Mouse (Mus musculus) kidney, embryonic 15.5 days (tissue): Measurements from ENCODE around the gene Olfr818. TPM values are rescaled to one million over a fixed set of nuclear protein-coding genes. Genes with fewer than 3 reads are reported as not detected.
"Not testable (repeated sequence)": the region's sequence is repeated elsewhere in the genome, so short reads cannot be mapped to it uniquely, and the experiment has no call there.

Source experiments
- ATAC-seq: fragments of 200-750 bp; cut with Nextera tagmentation; replicated peaks from 2 replicates; pipeline ENCODE4 v1.8.0; 2017; ENCODE audit warnings: moderate TSS enrichment; ENCODE audit not compliant: low FRiP score
- H3K27ac ChIP-seq: fragments of 300-500 bp; sonication (generic); 2 replicates; pipeline ENCODE4 v1.5.1; 2015; ENCODE audit warnings: mild to moderate bottlenecking, inconsistent platforms
- H3K27me3 ChIP-seq: fragments of 300-500 bp; sonication (generic); 2 replicates; pipeline ENCODE4 v1.6.1; 2015; ENCODE audit warnings: inconsistent platforms
- H3K36me3 ChIP-seq: fragments of 300-500 bp; sonication (generic); 2 replicates; pipeline ENCODE4 v1.6.1; 2015; ENCODE audit warnings: inconsistent platforms
- H3K4me1 ChIP-seq: fragments of 300-500 bp; sonication (generic); 2 replicates; pipeline ENCODE4 v1.6.1; 2015; ENCODE audit warnings: inconsistent platforms
- H3K4me2 ChIP-seq: fragments of 300-500 bp; sonication (generic); 2 replicates; pipeline ENCODE4 v1.6.1; 2015; ENCODE audit warnings: moderate library complexity, mild to moderate bottlenecking, inconsistent platforms
- H3K4me3 ChIP-seq: fragments of 300-500 bp; sonication (generic); replicated peaks from 2 replicates; pipeline ENCODE4 v1.5.1; 2015; ENCODE audit warnings: mild to moderate bottlenecking, inconsistent platforms
- H3K9ac ChIP-seq: fragments of 300-500 bp; sonication (generic); 2 replicates; pipeline ENCODE4 v1.6.1; 2015; ENCODE audit warnings: mild to moderate bottlenecking, inconsistent platforms
- H3K9me3 ChIP-seq: fragments of 300-500 bp; sonication (generic); replicated peaks from 2 replicates; pipeline ENCODE4 v1.6.1; 2016; ENCODE audit warnings: inconsistent platforms
- WGBS: fragments of 180-500 bp; shearing (Covaris S2); methylation state at CpG from one replicate; pipeline ENCODE4 v1.1.7; 2015; ENCODE audit warnings: mixed read lengths; 5-methylcytosine and 5-hydroxymethylcytosine counted together
- polyA plus RNA-seq: library from polyadenylated mRNA; unstranded; fragments of >200 nt; fragmentation: Nextera tagmentation; extraction: Ambion mirVana; gene quantifications from 2 replicates; pipeline ENCODE4 v1.2.1, GENCODE M21; 2015

The Olfr818 gene
- not detected in 2 replicates for polyA plus RNA-seq

GRCm38 (mm10) chr10:129949000-129949399 is at the start of gene Olfr818:
Gene Olfr818, minus strand, starts transcription at chr10:129949100.
- H3K27ac ChIP-seq = no peak within 1 kb of the TSS
- H3K27me3 ChIP-seq = no peaks in the 10 kb centered on the region
- no peak for ATAC-seq
- no peaks in the 10 kb centered on the region for H3K36me3 ChIP-seq
- H3K4me1 ChIP-seq = no peaks in the 10 kb centered on the region
- WGBS = 88% methylated on average over 2 of the region's 2 CpGs
- no peak within 1 kb of the TSS for H3K9ac ChIP-seq
- H3K4me2 ChIP-seq = no peak within 1 kb of the TSS
- H3K9me3 ChIP-seq = no peaks in the 10 kb centered on the region
- no peak within 1 kb of the TSS for H3K4me3 ChIP-seq

- ATAC-seq, H3K4me3 ChIP-seq, H3K36me3 ChIP-seq, H3K27me3 ChIP-seq, H3K4me1 ChIP-seq, H3K4me2 ChIP-seq, H3K27ac ChIP-seq, H3K9ac ChIP-seq, H3K9me3 ChIP-seq: not testable (repeated sequence)
- WGBS = no CpG with 5 or more reads among the region's 1 CpGs
These were observed 36.1 kb upstream of the Olfr818 start, which contains the start of gene Gm10310 for GRCm38 (mm10) chr10:129984962-129985361. Gene Gm10310, minus strand, starts transcription at chr10:129985062.

GRCm38 (mm10) chr10:129981867-129982266 is 33.0 kb upstream of the Olfr818 start:
- not testable (repeated sequence) for H3K4me1 ChIP-seq, H3K27ac ChIP-seq, H3K4me3 ChIP-seq, H3K36me3 ChIP-seq, H3K4me2 ChIP-seq, ATAC-seq, H3K27me3 ChIP-seq, H3K9ac ChIP-seq, H3K9me3 ChIP-seq
- WGBS = no CpG with 5 or more reads among the region's 3 CpGs

- H3K4me3 ChIP-seq, H3K4me2 ChIP-seq, H3K36me3 ChIP-seq, ATAC-seq, H3K27me3 ChIP-seq, H3K27ac ChIP-seq, H3K9me3 ChIP-seq, H3K9ac ChIP-seq, H3K4me1 ChIP-seq: not testable (repeated sequence)
- no CpG with 5 or more reads among the region's 2 CpGs for WGBS
These were observed 27.1 kb upstream of the Olfr818 start, which contains the start of gene Olfr247 for GRCm38 (mm10) chr10:129976040-129976439. Gene Olfr247, minus strand, starts transcription at chr10:129976140.

- H3K4me3 ChIP-seq, ATAC-seq, H3K9ac ChIP-seq, H3K4me2 ChIP-seq, H3K9me3 ChIP-seq, H3K27ac ChIP-seq, H3K36me3 ChIP-seq, H3K27me3 ChIP-seq, H3K4me1 ChIP-seq: not testable (repeated sequence)
- no CpG with 5 or more reads among the region's 3 CpGs for WGBS
These were observed 24.1 kb upstream of the Olfr818 start for GRCm38 (mm10) chr10:129972994-129973393.

GRCm38 (mm10) chr10:129967166-129967565 is 18.3 kb upstream of the Olfr818 start, which contains the start of gene Olfr819:
Gene Olfr819, minus strand, starts transcription at chr10:129967266.
- H3K27me3 ChIP-seq, H3K9ac ChIP-seq, H3K36me3 ChIP-seq, H3K4me2 ChIP-seq, H3K4me1 ChIP-seq, H3K9me3 ChIP-seq, ATAC-seq, H3K27ac ChIP-seq, H3K4me3 ChIP-seq: not testable (repeated sequence)
- 75% methylated on average over 2 of the region's 2 CpGs for WGBS

- H3K4me2 ChIP-seq, H3K27me3 ChIP-seq, H3K4me1 ChIP-seq, H3K4me3 ChIP-seq, ATAC-seq, H3K9me3 ChIP-seq, H3K9ac ChIP-seq, H3K27ac ChIP-seq, H3K36me3 ChIP-seq: not testable (repeated sequence)
- 100% methylated on average over 2 of the region's 3 CpGs for WGBS
These were observed 17.3 kb upstream of the Olfr818 start for GRCm38 (mm10) chr10:129966232-129966631.

GRCm38 (mm10) chr10:129915497-129915896 is 33.4 kb downstream of the Olfr818 start, which contains the start of gene Olfr816:
Gene Olfr816, minus strand, starts transcription at chr10:129915597.
- ATAC-seq = no peak
- Histone ChIP-seq H3K9ac (no peak within 1 kb of the TSS), H3K4me2 (no peak within 1 kb of the TSS), H3K36me3 (no peaks in the 10 kb centered on the region), H3K4me1 (no peaks in the 10 kb centered on the region), H3K27ac (no peak within 1 kb of the TSS), H3K4me3 (no peak within 1 kb of the TSS), H3K9me3 (no peaks in the 10 kb centered on the region), H3K27me3 (no peaks in the 10 kb centered on the region)
- 76% methylated on average over 1 of the region's 1 CpGs for WGBS

- H3K4me2 ChIP-seq, H3K27ac ChIP-seq, H3K27me3 ChIP-seq, H3K4me1 ChIP-seq, H3K9me3 ChIP-seq, H3K36me3 ChIP-seq, H3K9ac ChIP-seq, H3K4me3 ChIP-seq, ATAC-seq: not testable (repeated sequence)
- WGBS = 73% methylated on average over 1 of the region's 1 CpGs
These were observed 43.1 kb downstream of the Olfr818 start, which contains the start of gene Olfr815 for GRCm38 (mm10) chr10:129905767-129906166. Gene Olfr815, minus strand, starts transcription at chr10:129905867.

Other genes starting within 250 kb of the Olfr818 start
- gene Olfr804, start 245.9 kb downstream of the Olfr818 start, polyA plus RNA-seq = not detected in 2 replicates
- gene Olfr805, start 219.7 kb downstream of the Olfr818 start, polyA plus RNA-seq = not detected in 2 replicates
- not detected in 2 replicates for gene Olfr806, start 207.2 kb downstream of the Olfr818 start, polyA plus RNA-seq
- gene Olfr807, start 191.3 kb downstream of the Olfr818 start, polyA plus RNA-seq = not detected in 2 replicates
- not detected in 2 replicates for gene Olfr808, start 183.6 kb downstream of the Olfr818 start, polyA plus RNA-seq
- not detected in 2 replicates for gene Olfr809, start 174.5 kb downstream of the Olfr818 start, polyA plus RNA-seq
- not detected in 2 replicates for gene Olfr810, start 154.2 kb downstream of the Olfr818 start, polyA plus RNA-seq
- not detected in 2 replicates for gene Olfr811, start 144.7 kb downstream of the Olfr818 start, polyA plus RNA-seq
- not detected in 2 replicates for gene Olfr812, start 103.0 kb downstream of the Olfr818 start, polyA plus RNA-seq
- not detected in 2 replicates for gene Olfr813, start 93.7 kb downstream of the Olfr818 start, polyA plus RNA-seq
- not detected in 2 replicates for gene Olfr814, start 69.2 kb downstream of the Olfr818 start, polyA plus RNA-seq
- gene Olfr815, start 43.2 kb downstream of the Olfr818 start, polyA plus RNA-seq = not detected in 2 replicates
- not detected in 2 replicates for gene Olfr816, start 33.5 kb downstream of the Olfr818 start, polyA plus RNA-seq
- gene Olfr819, start 18.2 kb upstream of the Olfr818 start, polyA plus RNA-seq = not detected in 2 replicates
- not detected in 2 replicates for gene Olfr247, start 27.0 kb upstream of the Olfr818 start, polyA plus RNA-seq
- gene Gm10310, start 36.0 kb upstream of the Olfr818 start, polyA plus RNA-seq = not detected in 2 replicates
- not detected in 2 replicates for gene Olfr820, start 63.5 kb upstream of the Olfr818 start, polyA plus RNA-seq
- not detected in 2 replicates for gene Olfr821, start 81.2 kb upstream of the Olfr818 start, polyA plus RNA-seq
- not detected in 2 replicates for gene Olfr822, start 122.1 kb upstream of the Olfr818 start, polyA plus RNA-seq
- gene Olfr823, start 166.3 kb upstream of the Olfr818 start, polyA plus RNA-seq = not detected in 2 replicates
- not detected in 2 replicates for gene Olfr824, start 180.9 kb upstream of the Olfr818 start, polyA plus RNA-seq
- not detected in 2 replicates for gene Olfr825, start 217.7 kb upstream of the Olfr818 start, polyA plus RNA-seq
- gene Olfr826, start 235.1 kb upstream of the Olfr818 start, polyA plus RNA-seq = not detected in 2 replicates